ENCODE assay signal across 22 mouse cellular contexts in the genomic region with DNA sequence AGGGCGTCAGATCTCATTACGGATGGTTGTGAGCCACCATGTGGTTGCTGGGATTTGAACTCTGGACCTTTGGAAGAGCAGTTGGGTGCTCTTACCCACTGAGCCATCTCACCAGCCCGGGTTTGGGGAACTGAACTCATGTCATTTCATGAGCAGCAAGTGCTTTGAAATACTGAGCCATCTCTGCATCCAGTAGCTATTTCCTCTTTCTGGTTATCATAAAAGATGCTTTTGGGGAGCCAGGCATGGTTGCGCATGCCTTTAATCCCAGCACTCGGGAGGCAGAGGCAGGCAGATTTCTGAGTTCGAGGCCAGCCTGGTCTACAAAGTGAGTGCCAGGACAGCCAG. TPM values are rescaled to one million over a fixed set of nuclear protein-coding genes. Genes with fewer than 3 reads are reported as not detected.
"Had no signal": no experiment of that assay in that cellular context is flagged by ENCODE, and none has a peak within 500 bp of the region (broad histone marks: within the 10 kb centered on the region; RNA-seq: fewer than 3 reads in every experiment).

No protein-coding gene starts in this region.

RNA-seq across cellular contexts. Expression of gene Morn3, which starts 14.6 kb away (rescaled TPM):
- total RNA-seq: gastrocnemius, adult 18-20 months; gastrocnemius, postnatal 10 days; gastrocnemius, postnatal 25 days; gastrocnemius, postnatal 4 days; heart, adult 18-20 months; heart, adult 8-10 months; heart, postnatal 10 days; heart, postnatal 25 days; heart, postnatal 4 days; layer of hippocampus, adult 2 months; left cerebral cortex, adult 2 months; left cerebral cortex, postnatal 14 days; left cerebral cortex, postnatal 36 days had no signal
- polyA plus RNA-seq: heart, embryonic 10.5 days; heart, embryonic 12.5 days; heart, embryonic 14.5 days; intestine, postnatal 0 days; limb, embryonic 10.5 days; limb, embryonic 12.5 days; limb, embryonic 14.5 days; liver, embryonic 11.5 days; liver, embryonic 13.5 days had no signal
